Mouse (Mus musculus): Measurements from ENCODE around the gene Parvb. TPM values are rescaled to one million over a fixed set of nuclear protein-coding genes. Genes with fewer than 3 reads are reported as not detected.

Parvb gene
- 10 to 100 TPM; 32.5 to 36.3 TPM for total RNA-seq (2023)

DNA sequence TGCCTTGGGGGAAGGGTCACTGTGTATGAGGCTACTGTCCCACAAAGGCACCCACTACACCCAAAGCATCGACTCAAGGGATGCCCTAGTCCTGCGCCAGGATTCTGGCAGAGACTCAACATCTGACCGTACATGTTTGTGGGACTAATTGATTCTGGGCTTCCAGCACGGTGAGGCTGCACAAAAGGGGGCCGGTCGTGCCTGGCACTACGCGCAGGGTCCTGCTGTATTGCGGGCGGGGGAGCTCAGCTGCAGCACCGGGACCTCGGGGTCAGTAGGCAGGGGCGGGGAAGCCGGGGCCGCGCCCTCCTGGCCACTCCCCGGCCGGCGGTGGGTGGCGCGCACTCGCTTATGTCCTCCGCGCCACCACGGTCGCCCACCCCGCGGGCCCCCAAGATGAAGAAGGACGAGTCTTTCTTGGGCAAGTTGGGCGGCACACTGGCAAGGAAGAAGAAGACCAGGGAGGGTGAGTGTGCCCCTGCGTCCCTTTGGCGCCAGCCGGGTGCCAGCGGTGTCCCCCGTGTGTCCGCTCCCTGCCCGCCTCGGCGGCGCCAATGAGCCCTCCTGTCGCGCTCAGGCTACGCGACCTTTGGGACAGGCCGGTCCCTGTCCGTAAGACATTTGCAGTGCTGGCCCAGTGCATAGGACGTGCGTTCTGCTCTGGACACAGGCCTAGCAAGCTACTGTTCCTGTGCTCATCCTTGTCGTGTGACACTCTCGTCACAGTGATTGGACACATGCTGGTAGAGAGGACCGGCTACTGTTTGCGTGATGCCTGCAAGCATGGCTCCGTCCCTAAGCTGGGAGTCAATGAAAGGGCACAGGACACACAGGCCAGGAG, at the start of gene Parvb:
Gene Parvb, plus strand, starts transcription at position 323 of the 841 bp plus-strand sequence.

DNA sequence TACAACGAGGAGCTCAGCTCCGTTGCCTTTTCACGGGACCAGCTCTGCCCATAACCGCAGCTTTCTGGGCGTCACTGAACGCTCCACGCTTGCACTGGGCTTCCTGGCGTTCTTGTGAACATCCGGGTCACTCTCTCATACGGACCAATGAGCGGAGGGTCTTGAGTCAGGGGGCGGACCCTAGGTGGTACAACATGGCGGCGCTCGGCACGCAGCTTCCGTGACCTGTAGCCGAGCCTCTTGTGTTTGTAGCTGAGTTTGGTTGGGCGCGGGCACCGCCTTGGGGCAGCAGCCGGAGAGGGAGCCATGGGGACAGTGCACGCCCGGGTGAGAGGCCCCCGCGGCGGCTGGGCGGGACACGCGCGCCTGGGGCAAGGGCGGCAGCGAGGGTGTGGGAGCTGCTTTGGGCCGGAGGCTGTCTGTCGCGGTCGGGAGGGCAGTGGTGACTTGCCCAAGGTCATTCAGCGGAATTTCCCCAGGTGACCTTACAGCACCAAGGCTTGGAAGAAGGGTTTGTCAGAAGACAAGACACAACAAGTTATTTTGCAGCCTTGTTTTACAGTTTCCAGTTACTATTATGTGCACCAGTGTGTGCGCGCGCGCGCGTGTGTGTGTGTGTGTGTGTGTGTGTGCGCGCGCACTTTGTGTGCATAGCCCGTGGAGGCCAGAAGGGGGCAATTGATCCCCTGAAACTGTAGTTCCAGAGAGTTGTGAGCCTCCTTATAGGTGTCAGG, 39.6 kb upstream of the Parvb start, which contains the start of gene Samm50:
Gene Samm50, plus strand, starts transcription at position 184 of the 734 bp plus-strand sequence.

GRCm38 (mm10) chr15:84323966-84324869, 92.4 kb downstream of the Parvb start, which contains the start of gene Parvg:
Gene Parvg, plus strand, starts transcription at chr15:84324026.

Other genes starting within 250 kb of the Parvb start
- gene Efcab6, start 166.7 kb upstream of the Parvb start, total RNA-seq (2023) = not detected
- not detected for gene Sult4a1, start 126.3 kb upstream of the Parvb start, total RNA-seq (2023)
- gene Pnpla5, start 108.9 kb upstream of the Parvb start, total RNA-seq (2023) = under 1 TPM; 0.24 to 0.29 TPM
- under 1 TPM; 0.58 to 0.63 TPM for gene Pnpla3, start 64.2 kb upstream of the Parvb start, total RNA-seq (2023)
- 10 to 100 TPM; 54.3 to 57.5 TPM for gene Samm50, start 39.8 kb upstream of the Parvb start, total RNA-seq (2023)
- 100 to 1,000 TPM; 125 to 130 TPM for gene Parvg, start 92.0 kb downstream of the Parvb start, total RNA-seq (2023)
- gene Shisal1, start 215.1 kb downstream of the Parvb start, total RNA-seq (2023) = under 1 TPM in 1 of 2 experiments, not detected in 1; 0.10 TPM

Data from monocyte, adult 59 days (primary cell).